18 mouse cellular contexts compared by ENCODE assay signal in genomic region chr13:47892569-47892968, GRCm38 (mm10).
"Had no signal": no experiment of that assay in that cellular context is flagged by ENCODE, and none has a peak within 500 bp of the region (broad histone marks: within the 10 kb centered on the region; RNA-seq: fewer than 3 reads in every experiment).

No protein-coding gene starts in this region.

- H3K9ac ChIP-seq: lung, embryonic 14.5 days; midbrain, embryonic 13.5 days; midbrain, embryonic 15.5 days; neural tube, embryonic 13.5 days; neural tube, embryonic 15.5 days had no signal

- H3K36me3 ChIP-seq: midbrain, embryonic 13.5 days; midbrain, embryonic 15.5 days; neural tube, embryonic 13.5 days; neural tube, embryonic 15.5 days had no signal

- H3K9me3 ChIP-seq: midbrain, embryonic 13.5 days; midbrain, embryonic 15.5 days; neural tube, embryonic 13.5 days; neural tube, embryonic 15.5 days had no signal

- ATAC-seq: midbrain, embryonic 13.5 days; midbrain, embryonic 15.5 days had no signal

- H3K27me3 ChIP-seq: midbrain, embryonic 13.5 days; midbrain, embryonic 15.5 days; neural tube, embryonic 13.5 days; neural tube, embryonic 15.5 days had no signal

- H3K27ac ChIP-seq: midbrain, embryonic 13.5 days; midbrain, embryonic 15.5 days; neural tube, embryonic 13.5 days; neural tube, embryonic 15.5 days had no signal

- H3K4me2 ChIP-seq: lung, embryonic 14.5 days; midbrain, embryonic 11.5 days; midbrain, embryonic 13.5 days; midbrain, embryonic 15.5 days; neural tube, embryonic 13.5 days; neural tube, embryonic 15.5 days had no signal

- H3K4me3 ChIP-seq: midbrain, embryonic 13.5 days; midbrain, embryonic 15.5 days; myocyte; neural tube, embryonic 13.5 days; neural tube, embryonic 15.5 days had no signal

- H3K4me1 ChIP-seq: neural tube, embryonic 13.5 days; neural tube, embryonic 15.5 days had no signal

- DNase-seq: lung, adult 18-20 months; lung, embryonic 14.5 days; lung, postnatal 10 days; lung, postnatal 4 days; retina, postnatal 1 day; right cerebral cortex, adult 18-20 months; right cerebral cortex, postnatal 25 days; right cerebral cortex, postnatal 4 days; spleen, adult 18-20 months; thymus, adult 18-20 months; thymus, postnatal 14 days; thymus, postnatal 36 days had no signal
